Mouse (Mus musculus): ENCODE results near the gene Nmnat3. TPM values are rescaled to one million over a fixed set of nuclear protein-coding genes. Genes with fewer than 3 reads are reported as not detected.

Nmnat3 gene
- total RNA-seq, 1 experiment, result 0.62 TPM

DNA sequence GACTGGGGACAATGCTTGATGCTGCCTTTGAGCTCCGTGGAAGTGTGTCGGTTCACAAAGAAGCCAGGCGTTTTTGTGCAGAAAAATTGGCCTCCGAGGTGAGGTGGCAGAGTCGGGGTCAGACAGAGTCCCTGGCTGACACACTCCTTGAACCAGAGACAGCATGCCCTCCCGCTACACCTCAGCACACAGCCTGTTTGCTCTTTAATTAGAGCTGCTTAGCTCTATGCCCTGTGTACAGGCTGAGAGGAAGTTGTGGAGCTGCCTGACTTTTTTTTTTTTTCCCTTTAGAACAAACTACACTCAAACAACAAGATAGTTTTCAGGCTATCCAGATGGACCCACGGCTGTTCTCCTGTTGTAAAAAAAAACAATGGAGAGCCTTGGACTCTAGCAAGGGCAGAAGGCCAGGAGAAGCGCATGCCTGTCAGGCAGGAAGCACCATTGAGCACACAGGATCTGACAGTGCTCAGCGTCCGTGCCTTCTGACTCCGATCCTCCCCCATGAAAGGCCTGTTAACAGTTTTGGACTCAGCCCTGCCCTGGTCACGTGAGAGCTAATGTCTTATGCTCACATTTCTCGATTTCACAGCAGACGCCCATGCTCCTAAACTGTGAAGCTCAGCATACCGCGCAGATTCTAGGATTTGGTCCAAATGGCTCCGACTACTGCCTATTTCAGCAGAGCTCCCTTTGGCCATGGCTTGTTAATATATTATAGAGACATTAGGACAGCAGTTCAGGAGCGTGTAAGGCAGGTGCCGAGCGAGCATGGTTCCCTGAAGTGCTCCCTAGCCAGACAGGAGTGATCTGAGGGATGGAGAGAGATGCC, 42.3 kb downstream of the Nmnat3 start:
- Histone ChIP-seq H3K9ac (ENCODE audit: insufficient read depth, low read depth, low read length, poor library complexity, severe bottlenecking) (no peak overlapping the region), H3K4me1 (ENCODE audit: control insufficient read depth in 2 of 2, insufficient read depth in 2 of 2, low read length in 2 of 2, poor library complexity in 1 of 2) (no peaks in the 10 kb centered on the region), H3K36me3 (ENCODE audit: control insufficient read depth, insufficient read depth, low read length, poor library complexity, severe bottlenecking) (no peaks in the 10 kb centered on the region), H3K27ac (ENCODE audit: insufficient read depth, low read depth, low read length, poor library complexity, severe bottlenecking) (no peak overlapping the region), H3K9me3 (ENCODE audit: control insufficient read depth, insufficient read depth, low read depth, low read length) (no peaks in the 10 kb centered on the region), H3K4me3 (ENCODE audit: insufficient read depth in 1 of 2, low read depth in 1 of 2, low read length in 2 of 2, poor library complexity in 1 of 2, severe bottlenecking in 1 of 2) (no peak overlapping the region)
- TF ChIP-seq ZC3H11A (IDR thresholded peaks at IDR 0.05; ENCODE audit: borderline replicate concordance, low read depth, low read length) (no peak), HCFC1 (IDR thresholded peaks at IDR 0.05; ENCODE audit: borderline replicate concordance, insufficient read depth, low read length) (no peak), MAFK (IDR thresholded peaks at IDR 0.05; ENCODE audit: insufficient read depth, low read depth, low read length) (no peak), CHD2 (IDR thresholded peaks at IDR 0.05; ENCODE audit: low read depth, low read length) (no peak), ZNF384 (IDR thresholded peaks at IDR 0.05; ENCODE audit: low read depth, low read length) (no peak)
- in situ Hi-C loops (cut with MboI; ENCODE audit: low sequenced_read_pairs in 2 of 2, unreplicated experiment in 2 of 2), result no loop called here
- no peak for DNase-seq (ENCODE audit: low read depth, low spot score)

GRCm38 (mm10) chr9:98333219-98333754, 46.1 kb downstream of the Nmnat3 start:
- DNase-seq (ENCODE audit: low read depth, low spot score), result no peak
- Histone ChIP-seq H3K27ac (ENCODE audit: insufficient read depth, low read depth, low read length, poor library complexity, severe bottlenecking) (no peak overlapping the region), H3K4me3 (ENCODE audit: insufficient read depth in 1 of 2, low read depth in 1 of 2, low read length in 2 of 2, poor library complexity in 1 of 2, severe bottlenecking in 1 of 2) (no peak overlapping the region), H3K9me3 (ENCODE audit: control insufficient read depth, insufficient read depth, low read depth, low read length) (no peaks in the 10 kb centered on the region), H3K4me1 (ENCODE audit: control insufficient read depth in 2 of 2, insufficient read depth in 2 of 2, low read length in 2 of 2, poor library complexity in 1 of 2) (no peaks in the 10 kb centered on the region), H3K36me3 (ENCODE audit: control insufficient read depth, insufficient read depth, low read length, poor library complexity, severe bottlenecking) (no peaks in the 10 kb centered on the region), H3K9ac (ENCODE audit: insufficient read depth, low read depth, low read length, poor library complexity, severe bottlenecking) (no peak overlapping the region)
- TF ChIP-seq HCFC1 (IDR thresholded peaks at IDR 0.05; ENCODE audit: borderline replicate concordance, insufficient read depth, low read length) (no peak), ZNF384 (IDR thresholded peaks at IDR 0.05; ENCODE audit: low read depth, low read length) (no peak), MAFK (IDR thresholded peaks at IDR 0.05; ENCODE audit: insufficient read depth, low read depth, low read length) (no peak), ZC3H11A (IDR thresholded peaks at IDR 0.05; ENCODE audit: borderline replicate concordance, low read depth, low read length) (no peak), CHD2 (IDR thresholded peaks at IDR 0.05; ENCODE audit: low read depth, low read length) (no peak)
- in situ Hi-C loops (cut with MboI; ENCODE audit: low sequenced_read_pairs in 2 of 2, unreplicated experiment in 2 of 2), result no loop called here

DNA sequence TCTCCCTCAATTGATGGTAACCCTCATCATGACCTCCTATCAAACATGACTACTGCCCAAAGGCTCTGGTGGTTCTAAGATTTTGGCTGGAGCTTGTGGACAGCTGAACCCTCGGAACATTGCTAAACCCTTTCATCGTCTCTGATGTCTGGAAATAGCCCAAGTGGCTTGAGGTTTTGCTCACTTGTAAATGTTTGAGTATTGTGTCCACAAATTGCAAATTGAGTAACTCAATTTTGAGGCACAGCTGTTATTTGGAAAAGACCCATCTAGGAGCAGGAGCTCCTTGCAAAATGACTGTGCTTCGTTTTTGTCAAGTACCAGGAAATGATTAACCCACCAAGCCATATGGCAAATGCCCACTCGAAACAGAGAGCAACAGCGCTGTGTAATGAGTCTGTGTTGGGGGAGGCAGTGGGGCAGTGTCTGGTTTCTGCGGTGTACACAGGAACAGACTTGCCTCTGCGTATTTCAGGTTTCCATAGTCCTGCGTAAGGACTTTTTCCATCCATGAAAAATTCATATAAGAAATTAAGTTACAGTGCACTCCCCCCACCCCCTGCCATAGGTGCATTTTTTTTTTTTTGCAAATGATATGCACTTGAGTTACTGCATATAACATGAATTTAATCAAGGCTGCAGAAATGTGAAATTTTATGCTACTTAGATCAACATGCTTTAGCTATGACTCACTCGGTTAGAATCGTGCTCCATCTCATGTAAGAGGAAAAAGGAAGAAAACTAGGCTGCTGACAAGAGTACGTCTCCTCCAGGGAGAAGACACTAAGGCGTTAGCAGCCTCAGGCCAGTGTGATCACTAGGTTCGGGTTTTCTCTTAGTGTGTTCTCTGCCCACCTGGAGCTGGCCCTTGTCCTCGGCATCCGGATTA, 50.9 kb downstream of the Nmnat3 start:
- DNase-seq (ENCODE audit: low read depth, low spot score), result no peak
- H3K27ac ChIP-seq (ENCODE audit: insufficient read depth, low read depth, low read length, poor library complexity, severe bottlenecking), result no peak overlapping the region
- H3K4me3 ChIP-seq (ENCODE audit: insufficient read depth in 1 of 2, low read depth in 1 of 2, low read length in 2 of 2, poor library complexity in 1 of 2, severe bottlenecking in 1 of 2), result no peak overlapping the region
- TF ChIP-seq CHD2 (IDR thresholded peaks at IDR 0.05; ENCODE audit: low read depth, low read length) (no peak), ZNF384 (IDR thresholded peaks at IDR 0.05; ENCODE audit: low read depth, low read length) (no peak), HCFC1 (IDR thresholded peaks at IDR 0.05; ENCODE audit: borderline replicate concordance, insufficient read depth, low read length) (no peak), ZC3H11A (IDR thresholded peaks at IDR 0.05; ENCODE audit: borderline replicate concordance, low read depth, low read length) (no peak), MAFK (IDR thresholded peaks at IDR 0.05; ENCODE audit: insufficient read depth, low read depth, low read length) (no peak)
- in situ Hi-C loops (cut with MboI; ENCODE audit: low sequenced_read_pairs in 2 of 2, unreplicated experiment in 2 of 2), result no loop called here
- H3K36me3 ChIP-seq (ENCODE audit: control insufficient read depth, insufficient read depth, low read length, poor library complexity, severe bottlenecking), result no peaks in the 10 kb centered on the region
- H3K9ac ChIP-seq (ENCODE audit: insufficient read depth, low read depth, low read length, poor library complexity, severe bottlenecking), result no peak overlapping the region
- no peaks in the 10 kb centered on the region for H3K4me1 ChIP-seq (ENCODE audit: control insufficient read depth in 2 of 2, insufficient read depth in 2 of 2, low read length in 2 of 2, poor library complexity in 1 of 2)
- H3K9me3 ChIP-seq (ENCODE audit: control insufficient read depth, insufficient read depth, low read depth, low read length), result no peaks in the 10 kb centered on the region

DNA sequence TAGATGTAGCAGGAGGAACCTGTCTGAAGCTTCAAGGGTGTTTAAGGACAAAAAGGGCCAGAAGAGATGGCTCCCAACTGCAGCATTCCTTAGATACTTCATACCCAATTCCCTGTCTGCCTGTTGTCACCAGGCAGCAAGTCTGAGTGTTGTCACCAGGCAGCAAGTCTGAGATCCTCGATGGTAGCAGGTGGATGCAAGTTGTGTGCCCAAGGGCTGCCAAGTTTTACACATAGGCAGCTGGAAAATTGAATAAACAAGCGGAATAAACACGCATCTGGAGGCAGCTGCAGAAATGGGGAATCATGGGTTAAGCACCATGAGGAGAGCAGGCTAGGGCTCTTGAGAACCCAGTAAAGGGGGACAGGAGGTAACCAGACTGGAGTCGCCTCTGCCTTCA, 52.7 kb downstream of the Nmnat3 start:
- Histone ChIP-seq H3K9me3 (ENCODE audit: control insufficient read depth, insufficient read depth, low read depth, low read length) (no peaks in the 10 kb centered on the region), H3K4me3 (ENCODE audit: insufficient read depth in 1 of 2, low read depth in 1 of 2, low read length in 2 of 2, poor library complexity in 1 of 2, severe bottlenecking in 1 of 2) (no peak overlapping the region), H3K27ac (ENCODE audit: insufficient read depth, low read depth, low read length, poor library complexity, severe bottlenecking) (no peak overlapping the region), H3K36me3 (ENCODE audit: control insufficient read depth, insufficient read depth, low read length, poor library complexity, severe bottlenecking) (no peaks in the 10 kb centered on the region), H3K9ac (ENCODE audit: insufficient read depth, low read depth, low read length, poor library complexity, severe bottlenecking) (no peak overlapping the region), H3K4me1 (ENCODE audit: control insufficient read depth in 2 of 2, insufficient read depth in 2 of 2, low read length in 2 of 2, poor library complexity in 1 of 2) (no peaks in the 10 kb centered on the region)
- in situ Hi-C loops (cut with MboI; ENCODE audit: low sequenced_read_pairs in 2 of 2, unreplicated experiment in 2 of 2), result no loop called here
- TF ChIP-seq HCFC1 (IDR thresholded peaks at IDR 0.05; ENCODE audit: borderline replicate concordance, insufficient read depth, low read length), result no peak
- TF ChIP-seq CHD2 (IDR thresholded peaks at IDR 0.05; ENCODE audit: low read depth, low read length), result no peak
- no peak for TF ChIP-seq ZC3H11A (IDR thresholded peaks at IDR 0.05; ENCODE audit: borderline replicate concordance, low read depth, low read length)
- no peak for TF ChIP-seq ZNF384 (IDR thresholded peaks at IDR 0.05; ENCODE audit: low read depth, low read length)
- TF ChIP-seq MAFK (IDR thresholded peaks at IDR 0.05; ENCODE audit: insufficient read depth, low read depth, low read length), result no peak
- no peak for DNase-seq (ENCODE audit: low read depth, low spot score)
